Mouse (Mus musculus) olfactory bulb, adult 2 months (tissue): Measurements from ENCODE around the gene Cacnb1.

Experiments
- CTCF ChIP-seq: fragments of 200-500 bp; IDR thresholded peaks from 2 replicates; pipeline ENCODE4 v1.5.1; 2012; ENCODE audit warnings: low read depth, mild to moderate bottlenecking, low read length, moderate library complexity; ENCODE audit not compliant: insufficient read depth
- POLR2A ChIP-seq: fragments of 200-500 bp; IDR thresholded peaks from 2 replicates; pipeline ENCODE4 v1.6.1; 2012; ENCODE audit warnings: mild to moderate bottlenecking, low read depth, low read length, moderate library complexity; ENCODE audit not compliant: insufficient read depth

DNA sequence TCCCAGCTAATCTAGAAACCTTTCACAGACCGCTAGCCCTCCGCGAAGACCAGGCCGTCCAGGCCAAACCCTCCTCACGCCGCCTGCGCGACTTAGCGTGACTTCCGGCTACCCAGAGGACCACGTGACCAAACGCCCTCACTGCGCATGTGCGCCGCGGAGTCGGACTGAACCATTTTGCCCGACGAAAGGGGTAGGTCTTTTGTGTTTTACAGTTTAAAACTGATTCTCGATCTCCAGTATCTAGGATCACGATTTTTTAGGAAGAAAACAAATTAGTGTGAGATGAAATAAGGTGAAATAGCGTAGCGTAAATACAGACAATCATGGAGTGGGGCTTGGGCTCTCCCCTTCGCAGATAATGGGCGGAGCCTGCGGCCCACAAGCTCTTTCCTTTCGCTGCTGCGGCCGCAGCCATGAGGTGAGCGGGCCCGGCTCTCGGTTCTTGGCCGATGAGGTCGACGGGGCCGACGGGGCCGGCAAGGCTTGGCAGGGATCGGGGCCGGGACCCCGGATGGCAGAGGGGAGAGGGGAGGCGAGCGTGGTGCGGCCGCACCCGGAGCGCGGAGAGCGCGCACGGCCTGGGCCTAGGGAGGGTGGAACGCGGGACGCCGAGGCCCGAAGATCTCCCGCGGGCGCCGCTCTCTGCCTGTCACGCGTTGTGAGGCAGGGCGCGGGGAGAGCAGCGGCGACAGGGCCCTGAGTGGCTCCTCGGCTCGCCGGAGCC, 3.9 kb upstream of the Cacnb1 start, which contains the start of gene Rpl19:
- TF ChIP-seq CTCF = no peak
- TF ChIP-seq POLR2A = peak; percentile 71
